Mouse (Mus musculus) heart, embryonic 16.5 days (tissue): ENCODE data around the gene Got1. TPM values are rescaled to one million over a fixed set of nuclear protein-coding genes. Genes with fewer than 3 reads are reported as not detected.

ENCODE experiments used
- ATAC-seq: fragments of 200-750 bp; cut with Nextera tagmentation; replicated peaks from 2 replicates; pipeline ENCODE4 v1.8.0; 2017; ENCODE audit warnings: moderate number of reproducible peaks; ENCODE audit not compliant: insufficient read depth, low FRiP score; ENCODE audit errors: extremely low read depth
- H3K27ac ChIP-seq: fragments of 300-500 bp; sonication (generic); 2 replicates; pipeline ENCODE4 v1.5.1; 2014; ENCODE audit warnings: mild to moderate bottlenecking, low read length, control low read depth, moderate library complexity
- H3K27me3 ChIP-seq: fragments of 300-500 bp; sonication (generic); 2 replicates; pipeline ENCODE4 v1.6.1; 2014; ENCODE audit warnings: low read length, mixed read lengths; ENCODE audit not compliant: control insufficient read depth, insufficient read depth
- H3K36me3 ChIP-seq: fragments of 300-500 bp; sonication (generic); 2 replicates; pipeline ENCODE4 v1.6.1; 2014; ENCODE audit not compliant: control insufficient read depth, insufficient read depth
- H3K4me1 ChIP-seq: fragments of 300-500 bp; sonication (generic); 2 replicates; pipeline ENCODE4 v1.6.1; 2014; ENCODE audit warnings: low read length, mixed read lengths; ENCODE audit not compliant: control insufficient read depth, insufficient read depth
- H3K4me2 ChIP-seq: fragments of 300-500 bp; sonication (generic); 2 replicates; pipeline ENCODE4 v1.6.1; 2014; ENCODE audit warnings: low read depth, mild to moderate bottlenecking, control low read depth, low read length
- H3K4me3 ChIP-seq: fragments of 300-500 bp; sonication (generic); 2 replicates; pipeline ENCODE4 v1.5.1; 2014; ENCODE audit warnings: mild to moderate bottlenecking, control low read depth, low read length
- H3K9ac ChIP-seq: fragments of 300-500 bp; sonication (generic); 2 replicates; pipeline ENCODE4 v1.6.1; 2014; ENCODE audit warnings: low read length, control low read depth
- H3K9me3 ChIP-seq: fragments of 300-500 bp; sonication (generic); replicated peaks from 2 replicates; pipeline ENCODE4 v1.6.1; 2016; ENCODE audit warnings: low read length; ENCODE audit not compliant: control insufficient read depth
- WGBS: fragments of 180-500 bp; shearing (Covaris S2); extraction: QIAGEN DNeasy Blood & Tissue Kit; methylation state at CpG from one replicate; pipeline ENCODE4 v1.1.7; 2014; 5-methylcytosine and 5-hydroxymethylcytosine counted together
- polyA plus RNA-seq: library from polyadenylated mRNA; unstranded; fragments of >200 nt; fragmentation: Nextera tagmentation; extraction: Ambion mirVana; gene quantifications from 2 replicates; pipeline ENCODE4 v1.2.1, GENCODE M21; 2015

Got1 gene
- polyA plus RNA-seq, 1 experiment from 2014 or later: 274 TPM

DNA sequence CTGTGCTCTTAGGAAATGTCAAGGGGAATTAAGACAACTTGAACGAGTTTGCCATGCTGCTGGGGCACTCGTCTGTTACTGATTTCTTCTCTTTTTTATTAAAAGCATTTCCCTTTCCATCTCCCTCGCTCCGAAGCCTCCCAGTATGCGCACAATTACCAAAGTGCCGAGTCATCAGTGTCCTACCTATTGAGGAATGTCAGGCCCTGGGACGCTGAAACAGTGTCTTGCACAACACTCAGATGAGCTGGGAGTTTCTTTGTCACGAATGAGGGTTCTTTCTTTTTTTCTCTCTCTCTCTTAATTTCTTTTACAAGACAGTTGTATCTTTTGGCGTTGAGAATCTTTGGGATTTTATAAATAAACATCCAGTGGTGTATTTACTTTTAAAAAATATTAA lies 43.9 kb downstream of the Got1 start:
- no peaks in the 10 kb centered on the region for H3K9me3 ChIP-seq
- H3K9ac ChIP-seq: no peak overlapping the region
- H3K4me2 ChIP-seq: no peak overlapping the region
- no peaks in the 10 kb centered on the region; the same call in 1 of the 2 replicates for H3K27me3 ChIP-seq
- H3K4me1 ChIP-seq: peaks cover 12% of the 10 kb centered on the region; the same call in 1 of the 2 replicates
- ATAC-seq: no peak
- no peaks in the 10 kb centered on the region for H3K36me3 ChIP-seq
- H3K4me3 ChIP-seq: no peak overlapping the region
- no peak overlapping the region for H3K27ac ChIP-seq
- WGBS: 63% methylated on average over 9 of the region's 9 CpGs

DNA sequence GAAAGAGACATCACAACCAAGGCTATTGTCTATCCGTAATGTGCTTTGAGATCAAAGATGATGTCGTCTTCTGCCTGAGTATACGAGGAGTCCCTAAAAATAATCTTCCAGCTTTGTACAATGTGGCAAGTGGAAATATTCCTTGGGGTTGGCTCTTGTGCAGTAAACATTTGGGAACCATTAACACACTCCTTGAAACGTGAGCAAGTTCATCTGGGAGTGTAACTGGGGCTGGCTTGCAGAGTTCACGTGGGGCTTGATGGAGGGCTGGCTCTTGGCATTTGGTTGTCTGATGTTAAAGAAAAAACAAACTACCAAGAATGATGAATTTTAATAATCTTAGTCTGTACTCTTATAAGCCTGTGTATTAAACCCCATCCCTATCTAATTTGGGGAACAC lies 45.0 kb downstream of the Got1 start:
- Histone ChIP-seq H3K27ac (no peak overlapping the region), H3K9ac (no peak overlapping the region)
- no peak for ATAC-seq

GRCm38 (mm10) chr19:43478891-43479290 lies 45.5 kb downstream of the Got1 start:
- no peak overlapping the region for H3K4me3 ChIP-seq
- no peaks in the 10 kb centered on the region for H3K36me3 ChIP-seq
- 20% methylated on average over 5 of the region's 5 CpGs for WGBS
- H3K4me1 ChIP-seq: peaks cover 12% of the 10 kb centered on the region; the same call in 1 of the 2 replicates
- no peak for ATAC-seq
- H3K4me2 ChIP-seq: no peak overlapping the region
- H3K9me3 ChIP-seq: no peaks in the 10 kb centered on the region
- H3K9ac ChIP-seq: no peak overlapping the region
- no peaks in the 10 kb centered on the region for H3K27me3 ChIP-seq
- no peak overlapping the region for H3K27ac ChIP-seq

More for the DNA sequence above, 45.0 kb downstream of the Got1 start:
- Histone ChIP-seq H3K36me3 (no peaks in the 10 kb centered on the region), H3K4me1 (peaks cover 12% of the 10 kb centered on the region; the same call in 1 of the 2 replicates), H3K4me2 (no peak overlapping the region), H3K27me3 (no peaks in the 10 kb centered on the region), H3K4me3 (no peak overlapping the region), H3K9me3 (no peaks in the 10 kb centered on the region)
- 75% methylated on average over 5 of the region's 5 CpGs for WGBS

DNA sequence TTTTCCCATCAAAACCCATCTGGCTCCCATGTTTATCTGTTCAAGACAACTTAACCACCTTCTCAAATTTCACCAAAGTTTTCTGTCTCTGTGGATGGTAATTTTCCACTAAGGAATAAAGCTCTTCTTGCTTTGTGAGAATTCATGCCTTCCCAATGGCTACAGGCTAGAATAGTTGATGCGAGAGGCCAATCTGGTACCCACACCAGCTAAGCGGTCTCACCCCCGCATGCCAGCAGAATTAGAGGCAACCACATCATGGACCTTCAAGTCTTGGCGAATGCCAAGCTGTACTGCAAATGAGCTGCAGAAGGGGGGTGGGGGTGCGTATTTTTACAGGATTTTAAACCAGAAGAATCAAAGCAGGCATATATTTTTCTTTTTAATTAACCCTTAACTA lies 47.0 kb downstream of the Got1 start:
- Histone ChIP-seq H3K9me3 (no peaks in the 10 kb centered on the region), H3K4me2 (no peak overlapping the region), H3K4me1 (peaks cover 12% of the 10 kb centered on the region; the same call in 1 of the 2 replicates), H3K4me3 (no peak overlapping the region), H3K27ac (no peak overlapping the region), H3K36me3 (no peaks in the 10 kb centered on the region), H3K9ac (no peak overlapping the region), H3K27me3 (no peaks in the 10 kb centered on the region)
- WGBS: 86% methylated on average over 5 of the region's 5 CpGs
- no peak for ATAC-seq

DNA sequence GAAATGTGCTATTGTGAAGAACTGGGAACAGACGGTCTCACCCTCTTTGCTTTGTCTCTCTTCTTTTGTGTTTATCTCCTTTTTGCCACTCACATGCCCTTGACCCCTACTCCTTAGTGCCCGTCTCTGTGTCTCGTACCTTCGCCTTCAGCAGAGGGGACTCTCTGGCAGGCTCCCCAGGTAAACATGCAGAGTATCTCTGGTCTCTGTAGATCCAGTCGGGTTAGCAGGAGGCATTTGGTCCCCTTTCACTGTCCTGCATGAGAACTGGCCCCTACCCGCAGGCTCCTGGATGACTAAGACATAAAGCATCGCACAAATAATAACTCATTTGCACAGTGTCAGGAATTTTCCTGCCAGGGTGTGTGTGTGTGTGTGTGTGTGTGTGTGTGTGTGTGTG lies 48.3 kb downstream of the Got1 start:
- no peak overlapping the region for H3K27ac ChIP-seq
- 42% methylated on average over 7 of the region's 7 CpGs for WGBS
- no peaks in the 10 kb centered on the region for H3K27me3 ChIP-seq
- H3K9ac ChIP-seq: no peak overlapping the region
- H3K4me3 ChIP-seq: no peak overlapping the region
- no peaks in the 10 kb centered on the region for H3K36me3 ChIP-seq
- H3K9me3 ChIP-seq: no peaks in the 10 kb centered on the region
- H3K4me1 ChIP-seq: peaks cover 12% of the 10 kb centered on the region; the same call in 1 of the 2 replicates
- no peak for ATAC-seq
- no peak overlapping the region for H3K4me2 ChIP-seq

DNA sequence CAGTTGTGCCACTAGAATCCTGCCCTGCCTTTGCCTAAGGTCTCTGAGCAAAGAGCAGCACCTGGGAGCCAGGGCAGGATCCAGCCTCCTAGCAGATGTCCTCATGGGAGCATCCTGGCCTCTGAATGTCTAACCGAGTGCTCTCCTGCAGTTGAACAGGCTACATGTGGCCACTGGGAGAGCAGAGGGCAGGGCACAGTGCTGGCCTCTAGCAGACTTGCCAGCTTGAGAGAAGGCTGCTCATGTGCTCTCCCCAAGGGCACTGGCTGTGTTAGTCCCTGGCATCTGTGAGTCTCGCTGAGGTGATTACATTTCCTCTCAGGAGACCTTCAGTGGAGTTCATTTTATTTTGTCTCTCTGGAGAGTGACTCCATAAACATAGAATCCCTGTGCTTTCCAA lies 48.8 kb downstream of the Got1 start:
- Histone ChIP-seq H3K36me3 (no peaks in the 10 kb centered on the region), H3K27me3 (no peaks in the 10 kb centered on the region), H3K27ac (no peak overlapping the region), H3K9me3 (no peaks in the 10 kb centered on the region), H3K4me1 (peaks cover 12% of the 10 kb centered on the region; the same call in 1 of the 2 replicates), H3K4me3 (no peak overlapping the region), H3K4me2 (no peak overlapping the region), H3K9ac (no peak overlapping the region)
- WGBS: 29% methylated on average over 2 of the region's 2 CpGs
- ATAC-seq: peak; percentile 75

- H3K27ac ChIP-seq: no peak overlapping the region
- H3K4me1 ChIP-seq: peaks cover 7% of the 10 kb centered on the region; the same call in 1 of the 2 replicates
- H3K9me3 ChIP-seq: no peaks in the 10 kb centered on the region
These were observed 51.6 kb downstream of the Got1 start for GRCm38 (mm10) chr19:43472781-43473180.

DNA sequence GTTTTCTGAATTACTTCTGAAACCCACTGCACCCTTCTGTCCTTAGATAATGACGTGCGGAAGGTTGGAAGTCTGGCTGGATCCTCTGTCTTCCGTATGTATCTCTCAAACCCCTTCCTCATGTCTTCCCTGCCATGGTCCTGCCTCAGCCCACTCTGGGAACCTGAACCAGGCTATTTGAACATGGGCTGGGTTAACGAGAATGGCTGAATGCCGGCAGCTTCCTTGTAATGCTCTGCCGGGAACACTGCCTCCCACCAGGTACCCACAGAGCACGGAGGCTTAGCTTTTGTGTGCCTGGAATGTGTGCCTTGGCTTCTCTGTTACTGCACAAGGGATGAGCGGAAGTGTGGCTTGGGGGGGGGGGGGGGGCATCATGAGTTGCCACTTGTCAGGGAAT lies 52.1 kb downstream of the Got1 start:
- no peaks in the 10 kb centered on the region for H3K36me3 ChIP-seq
- H3K27me3 ChIP-seq: no peaks in the 10 kb centered on the region
- H3K9ac ChIP-seq: no peak overlapping the region
- no peak for ATAC-seq
- 86% methylated on average over 8 of the region's 8 CpGs for WGBS
- H3K9me3 ChIP-seq: no peaks in the 10 kb centered on the region
- H3K27ac ChIP-seq: no peak overlapping the region
- H3K4me3 ChIP-seq: no peak overlapping the region
- no peak overlapping the region for H3K4me2 ChIP-seq
- H3K4me1 ChIP-seq: peaks cover 7% of the 10 kb centered on the region; the same call in 1 of the 2 replicates

More at GRCm38 (mm10) chr19:43472781-43473180, 51.6 kb downstream of the Got1 start:
- Histone ChIP-seq H3K9ac (no peak overlapping the region), H3K27me3 (no peaks in the 10 kb centered on the region), H3K4me3 (no peak overlapping the region), H3K36me3 (no peaks in the 10 kb centered on the region), H3K4me2 (no peak overlapping the region)
- ATAC-seq: no peak
- 90% methylated on average over 7 of the region's 7 CpGs for WGBS

DNA sequence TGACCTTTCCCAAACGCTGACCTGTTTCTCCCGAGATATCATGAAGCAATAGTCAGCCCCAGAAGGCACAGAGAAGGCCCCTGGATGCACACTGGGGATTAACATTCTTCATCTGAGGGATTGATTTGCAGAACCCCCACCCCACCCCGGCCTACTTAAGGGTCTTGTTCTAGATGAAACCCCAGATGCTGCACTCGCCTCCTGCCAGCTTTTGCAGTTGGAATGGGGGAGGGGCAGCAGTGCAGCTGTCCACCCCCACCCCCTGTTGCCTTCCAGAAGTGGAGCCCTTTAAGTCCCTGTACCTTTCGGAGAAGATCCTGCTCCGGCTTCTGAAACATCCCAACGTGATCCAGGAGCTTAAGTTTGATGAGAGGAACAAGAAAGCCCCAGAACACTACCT lies 55.1 kb downstream of the Got1 start:
- no peaks in the 10 kb centered on the region for H3K36me3 ChIP-seq
- H3K4me3 ChIP-seq: no peak overlapping the region
- no peaks in the 10 kb centered on the region for H3K27me3 ChIP-seq
- H3K9ac ChIP-seq: no peak overlapping the region
- H3K4me1 ChIP-seq: no peaks in the 10 kb centered on the region
- H3K4me2 ChIP-seq: no peak overlapping the region
- ATAC-seq: no peak
- H3K27ac ChIP-seq: no peak overlapping the region
- no peaks in the 10 kb centered on the region for H3K9me3 ChIP-seq
- WGBS: 65% methylated on average over 7 of the region's 7 CpGs
